Mouse (Mus musculus) Muller cell, postnatal 12 days (primary cell): Measurements from ENCODE around the gene Ssbp3.

Source experiments
- DNase-seq: peaks from one replicate; pipeline ENCODE4 v3.0.0-alpha.2; 2015; ENCODE audit errors: inconsistent ontology term

Gene Ssbp3

DNA sequence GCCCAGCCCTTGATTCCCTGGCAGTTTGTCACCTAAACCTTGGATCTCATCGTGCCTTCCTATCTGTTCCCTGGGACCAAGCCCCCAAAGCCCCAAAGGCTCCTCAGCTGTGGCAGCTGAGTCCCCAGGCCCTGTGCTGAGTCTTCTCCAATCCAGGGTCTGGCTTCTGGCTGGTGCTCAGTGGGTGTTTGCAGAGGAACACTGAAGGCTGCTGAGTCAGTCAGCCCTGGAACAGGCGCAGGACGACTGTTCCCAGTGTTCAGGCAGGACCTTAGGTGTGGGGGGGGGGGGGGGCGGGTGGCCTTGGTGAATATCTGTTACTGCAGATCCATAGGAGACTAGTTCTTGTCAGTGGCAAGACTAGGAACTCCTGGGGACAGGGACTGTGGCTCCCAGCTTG is 141.4 kb downstream of the Ssbp3 start:
- no peak for DNase-seq

DNA sequence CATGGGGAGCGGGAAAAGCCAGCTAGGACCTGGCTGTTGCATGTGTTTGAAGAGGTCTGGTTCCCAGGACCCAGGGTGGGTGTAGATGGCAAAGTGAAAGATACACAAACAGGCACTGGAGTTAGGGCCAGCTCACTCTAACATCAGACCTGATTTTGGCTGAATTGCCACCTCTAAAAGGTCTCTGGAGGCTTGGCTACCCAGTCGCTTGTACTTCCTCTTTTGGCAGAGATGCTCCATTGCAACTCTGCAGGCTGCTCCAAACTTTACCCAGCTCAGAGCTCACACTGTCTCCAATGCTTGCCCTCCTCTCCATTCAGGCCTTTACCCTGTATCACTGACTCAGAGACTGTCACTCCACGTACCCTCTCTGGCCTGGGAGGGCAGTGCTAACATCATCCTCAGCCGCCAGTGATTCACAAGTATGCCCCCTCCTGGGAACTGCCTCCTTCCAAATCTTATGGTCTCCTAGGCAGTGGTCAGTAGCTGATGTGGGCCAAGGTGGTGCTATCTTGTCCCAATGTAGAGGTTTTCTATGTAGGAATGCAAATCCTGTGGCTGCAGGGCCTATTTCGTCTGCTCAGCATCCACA is 142.6 kb downstream of the Ssbp3 start:
- DNase-seq: no peak

DNA sequence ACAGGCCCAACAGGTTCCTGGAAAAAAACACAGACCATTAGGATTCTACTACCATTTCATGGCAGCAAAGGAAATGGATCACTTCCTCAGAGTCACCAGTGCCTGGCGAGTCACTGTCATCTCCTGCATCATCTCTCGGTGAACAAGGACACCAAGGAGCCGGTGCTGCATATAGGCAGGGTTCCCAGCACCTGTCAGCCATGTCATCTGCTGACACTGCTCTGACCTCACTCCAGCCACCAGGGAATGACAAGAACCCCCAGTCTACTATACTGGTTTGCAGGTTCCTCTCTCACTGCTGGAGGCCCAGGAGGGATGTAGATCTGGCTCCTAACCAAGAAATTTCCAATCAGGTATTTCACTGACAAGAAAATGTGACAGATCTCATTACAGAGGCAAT is 145.6 kb downstream of the Ssbp3 start:
- DNase-seq: no peak

DNA sequence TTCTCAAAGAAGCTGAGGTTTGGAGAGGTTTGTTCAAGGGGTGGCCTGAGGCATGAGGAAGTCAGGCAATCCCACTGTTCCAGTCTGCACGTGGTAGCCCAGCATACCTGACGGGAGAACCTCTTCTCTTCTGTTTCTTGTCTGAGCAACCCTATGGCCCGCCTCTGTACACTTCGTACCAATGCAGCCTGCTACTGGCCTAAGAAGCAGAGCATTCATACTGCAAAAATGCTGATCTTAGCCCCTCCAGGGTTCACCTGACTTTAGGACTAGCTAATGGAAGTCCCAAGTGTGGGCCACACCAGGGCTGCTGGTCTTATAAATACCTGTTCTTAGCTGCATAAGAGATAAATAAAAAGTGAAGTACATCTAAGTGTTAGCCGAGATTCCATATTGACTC is 147.8 kb downstream of the Ssbp3 start:
- no peak for DNase-seq

- DNase-seq: no peak
These were observed 148.3 kb downstream of the Ssbp3 start for GRCm38 (mm10) chr4:107058781-107059180.

GRCm38 (mm10) chr4:107061560-107061959 is 151.1 kb downstream of the Ssbp3 start:
- no peak for DNase-seq

- no peak for DNase-seq
These were observed 152.7 kb downstream of the Ssbp3 start for GRCm38 (mm10) chr4:107063214-107063613.

DNA sequence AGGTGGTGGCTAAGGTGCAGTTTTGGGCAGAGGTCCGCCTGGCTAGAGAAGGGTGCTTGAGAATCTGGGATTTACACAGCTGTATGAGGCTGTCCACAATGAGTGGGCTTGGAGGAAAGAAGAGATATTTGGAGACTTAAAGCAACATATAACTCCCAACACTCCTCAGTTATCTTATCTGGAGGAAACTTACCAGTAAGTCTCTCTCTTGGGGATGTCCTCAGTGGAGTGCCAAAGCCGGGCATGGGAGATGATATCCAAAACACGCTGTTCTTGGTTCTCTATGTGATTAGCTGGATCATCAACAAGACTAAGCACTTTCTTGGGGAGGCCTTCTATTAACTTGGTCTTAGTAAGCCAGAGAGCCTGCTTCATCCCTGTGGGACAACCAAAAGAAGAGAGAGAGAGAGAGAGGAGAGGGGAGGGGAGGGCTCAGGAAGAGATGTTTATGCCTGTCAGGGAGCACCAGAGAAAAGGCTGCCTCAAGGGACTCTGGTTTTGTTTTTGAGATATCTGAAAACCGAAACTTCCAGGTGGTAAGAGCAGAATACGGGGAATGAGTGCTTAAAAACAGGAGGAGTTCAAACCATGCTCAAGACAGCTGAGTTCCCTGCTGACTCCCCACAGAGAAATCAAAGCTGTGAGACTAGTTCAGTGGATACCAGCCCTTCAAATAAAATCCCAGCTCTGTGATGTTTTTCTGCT is 154.0 kb downstream of the Ssbp3 start:
- DNase-seq: no peak

- peak; percentile 92 for DNase-seq
These were observed 156.0 kb downstream of the Ssbp3 start, which contains the start of the genes Mrpl37 and Cyb5rl for GRCm38 (mm10) chr4:107066252-107067124. Gene Mrpl37 (minus strand): TSS chr4:107066868. Gene Cyb5rl (plus strand): TSS chr4:107066988.

GRCm38 (mm10) chr4:107067151-107067840 is 156.8 kb downstream of the Ssbp3 start:
- no peak for DNase-seq

DNA sequence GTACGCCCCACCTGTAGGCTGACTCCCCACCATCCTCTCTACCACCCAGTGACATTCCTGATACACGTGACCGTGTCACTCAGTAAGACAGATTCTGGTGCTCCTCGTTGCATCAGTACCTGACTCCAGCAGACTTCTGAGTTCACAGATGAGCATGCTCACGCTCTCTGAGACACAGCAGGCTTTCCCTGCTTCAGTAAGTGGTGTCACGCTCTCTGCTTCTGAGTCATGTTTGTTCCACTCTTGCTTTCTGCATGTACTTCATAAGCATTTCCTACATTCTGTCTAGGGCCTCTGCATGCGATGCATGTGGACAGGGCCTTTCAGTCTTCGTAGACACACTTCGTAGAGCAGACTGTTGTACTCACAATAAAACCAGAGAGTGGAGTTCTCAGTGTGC is 161.8 kb downstream of the Ssbp3 start:
- DNase-seq: no peak

GRCm38 (mm10) chr4:107075456-107075855 is 165.0 kb downstream of the Ssbp3 start:
- no peak for DNase-seq

DNA sequence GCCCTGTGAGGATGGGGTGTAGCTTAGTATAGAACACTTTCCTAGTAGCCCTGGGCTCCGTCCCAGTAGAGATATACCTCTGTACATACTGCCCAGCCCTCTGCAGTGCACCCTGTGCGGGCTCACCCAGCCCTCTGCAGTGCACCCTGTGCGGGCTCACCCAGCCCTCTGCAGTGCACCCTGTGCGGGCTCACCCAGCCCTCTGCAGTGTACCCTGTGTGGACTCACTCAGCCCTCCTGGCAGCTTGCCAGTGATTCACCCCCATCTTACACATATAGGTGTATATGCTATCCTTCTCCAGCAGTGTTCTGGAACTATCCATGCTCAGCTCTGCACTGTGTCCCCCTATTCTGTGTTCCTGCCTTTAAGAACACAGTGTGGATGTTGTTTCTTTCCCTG is 168.4 kb downstream of the Ssbp3 start:
- DNase-seq: no peak

- DNase-seq: peak; percentile 39
These were observed 169.2 kb downstream of the Ssbp3 start for GRCm38 (mm10) chr4:107079716-107080115.

- no peak for DNase-seq
These were observed 171.7 kb downstream of the Ssbp3 start for GRCm38 (mm10) chr4:107082185-107082584.

DNA sequence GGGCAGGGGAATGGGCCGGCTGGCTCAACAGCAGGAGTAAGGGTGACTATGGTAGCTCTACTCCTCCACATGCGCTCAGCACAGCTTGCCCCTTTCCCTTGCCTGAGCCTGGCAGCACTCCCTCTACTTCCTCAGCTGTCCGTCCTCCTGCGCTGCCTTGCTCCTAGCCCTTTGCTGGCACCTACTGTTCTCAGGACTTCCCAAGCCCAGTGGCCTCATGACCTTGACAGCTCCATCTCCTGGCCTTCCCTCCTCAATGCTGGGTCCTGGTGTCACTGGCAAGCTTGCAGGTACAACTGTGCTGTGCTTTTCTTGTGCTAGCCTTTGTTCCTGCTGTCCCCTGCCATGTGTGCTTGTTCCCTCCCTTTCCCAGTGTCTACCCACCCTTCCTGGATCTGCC is 172.6 kb downstream of the Ssbp3 start:
- DNase-seq: no peak

GRCm38 (mm10) chr4:107084343-107084742 is 173.8 kb downstream of the Ssbp3 start:
- DNase-seq: no peak

- DNase-seq: no peak
These were observed 174.4 kb downstream of the Ssbp3 start for GRCm38 (mm10) chr4:107084858-107085257.

GRCm38 (mm10) chr4:107091696-107092095 is 181.2 kb downstream of the Ssbp3 start:
- DNase-seq: no peak

- DNase-seq: no peak
These were observed 184.1 kb downstream of the Ssbp3 start for GRCm38 (mm10) chr4:107094484-107095187.

DNA sequence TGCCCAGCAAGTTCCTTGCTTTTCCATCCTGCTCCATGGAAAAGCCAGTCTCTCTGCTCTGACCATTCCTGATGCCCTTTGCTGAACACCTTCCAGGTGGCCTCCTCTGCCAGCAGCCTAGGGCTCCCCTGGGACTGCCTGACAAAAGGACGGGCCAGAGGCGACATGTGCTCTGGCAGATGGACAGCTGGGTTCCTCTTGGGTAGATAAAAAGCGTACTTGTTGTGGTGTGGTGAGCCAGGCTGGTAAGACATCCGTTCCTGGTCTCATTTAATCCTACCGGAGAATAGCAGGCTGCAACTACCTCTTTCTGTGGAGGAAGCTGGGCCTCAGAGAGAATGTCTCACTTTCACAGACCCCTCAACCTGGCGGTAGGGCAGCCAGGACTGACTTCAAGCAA is 185.5 kb downstream of the Ssbp3 start:
- DNase-seq: no peak
